Mouse (Mus musculus): ENCODE data around the gene Stx16.

DNA sequence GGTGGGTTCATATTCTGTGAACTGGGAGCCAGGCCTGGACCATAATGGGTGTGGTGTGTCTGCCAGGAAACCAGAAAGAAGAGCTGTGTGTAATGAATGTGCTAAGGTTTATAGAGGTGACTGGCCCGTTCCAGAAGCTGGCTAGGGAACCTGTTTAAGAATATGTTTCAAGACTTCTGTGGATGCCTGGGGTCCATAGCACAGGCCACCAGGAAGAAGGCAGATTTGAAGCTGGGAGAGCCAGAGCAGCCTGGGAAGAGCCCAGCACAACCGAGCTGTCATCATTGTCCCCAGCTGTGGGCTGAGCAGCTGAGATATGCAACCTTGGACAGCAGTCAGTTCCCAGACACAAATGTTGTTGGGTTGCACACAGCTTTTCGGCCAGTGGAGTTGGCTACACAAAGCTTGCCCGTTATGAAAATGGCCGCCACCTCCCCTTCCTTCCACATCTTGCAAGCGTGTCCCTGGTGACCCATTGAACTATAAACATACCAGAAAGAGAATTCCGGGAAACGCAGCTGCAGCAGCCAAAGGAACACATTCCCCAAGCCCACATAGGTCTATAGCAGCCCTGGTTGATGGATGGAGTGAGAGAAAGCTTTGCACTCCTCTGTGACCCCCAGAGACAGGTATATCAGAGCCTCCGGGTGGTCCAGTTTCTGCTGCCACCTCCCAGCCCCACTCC lies 12.4 kb upstream of the Stx16 start:
- TF ChIP-seq POLR2A (IDR thresholded peaks at IDR 0.05; ENCODE audit: extremely low read depth, insufficient read depth, low read length) (no peak), CTCF (IDR thresholded peaks at IDR 0.05; ENCODE audit: extremely low read depth, insufficient read depth, low read length) (no peak)
